Mouse (Mus musculus): Measurements from ENCODE around the gene Tmprss3. TPM values are rescaled to one million over a fixed set of nuclear protein-coding genes. Genes with fewer than 3 reads are reported as not detected.

Gene Tmprss3
- polyA plus RNA-seq, 1 experiment from 2014 or later = not detected

- H3K9me3 ChIP-seq (ENCODE audit: control insufficient read depth, low read length) = no peaks in the 10 kb centered on the region
- H3K27ac ChIP-seq (ENCODE audit: low read depth, low read length) = no peak overlapping the region
- no peaks in the 10 kb centered on the region for H3K36me3 ChIP-seq (ENCODE audit: control insufficient read depth, insufficient read depth, low read length)
- H3K4me1 ChIP-seq (ENCODE audit: control insufficient read depth, insufficient read depth, low read length) = no peaks in the 10 kb centered on the region
- H3K9ac ChIP-seq (replicated peaks; ENCODE audit: low read depth, low read length) = no peak overlapping the region
- H3K27me3 ChIP-seq (ENCODE audit: control insufficient read depth, insufficient read depth, low read length) = no peaks in the 10 kb centered on the region
- 87% methylated on average over 8 of the region's 8 CpGs for WGBS
- no peak for ATAC-seq (ENCODE audit: low read depth)
- no peak overlapping the region for H3K4me2 ChIP-seq (ENCODE audit: low read depth, low read length)
- H3K4me3 ChIP-seq (ENCODE audit: low read depth, low read length) = no peak overlapping the region
These were observed 45.0 kb downstream of the Tmprss3 start for GRCm38 (mm10) chr17:31153785-31154184.

- Histone ChIP-seq H3K4me3 (ENCODE audit: low read depth, low read length) (no peak overlapping the region), H3K27me3 (ENCODE audit: control insufficient read depth, insufficient read depth, low read length) (no peaks in the 10 kb centered on the region), H3K36me3 (ENCODE audit: control insufficient read depth, insufficient read depth, low read length) (no peaks in the 10 kb centered on the region), H3K4me1 (ENCODE audit: control insufficient read depth, insufficient read depth, low read length) (no peaks in the 10 kb centered on the region), H3K4me2 (ENCODE audit: low read depth, low read length) (no peak overlapping the region), H3K9ac (replicated peaks; ENCODE audit: low read depth, low read length) (no peak overlapping the region), H3K9me3 (ENCODE audit: control insufficient read depth, low read length) (no peaks in the 10 kb centered on the region), H3K27ac (ENCODE audit: low read depth, low read length) (no peak overlapping the region)
- 89% methylated on average over 9 of the region's 9 CpGs for WGBS
- no peak for ATAC-seq (ENCODE audit: low read depth)
These were observed 45.7 kb downstream of the Tmprss3 start for GRCm38 (mm10) chr17:31152966-31153499.

- Histone ChIP-seq H3K4me2 (ENCODE audit: low read depth, low read length) (no peak overlapping the region), H3K27me3 (ENCODE audit: control insufficient read depth, insufficient read depth, low read length) (no peaks in the 10 kb centered on the region), H3K9ac (replicated peaks; ENCODE audit: low read depth, low read length) (no peak overlapping the region), H3K27ac (ENCODE audit: low read depth, low read length) (no peak overlapping the region), H3K36me3 (ENCODE audit: control insufficient read depth, insufficient read depth, low read length) (no peaks in the 10 kb centered on the region), H3K4me3 (ENCODE audit: low read depth, low read length) (no peak overlapping the region), H3K9me3 (ENCODE audit: control insufficient read depth, low read length) (no peaks in the 10 kb centered on the region), H3K4me1 (ENCODE audit: control insufficient read depth, insufficient read depth, low read length) (no peaks in the 10 kb centered on the region)
- no peak for ATAC-seq (ENCODE audit: low read depth)
- 36% methylated on average over 5 of the region's 5 CpGs for WGBS
These were observed 46.3 kb downstream of the Tmprss3 start for GRCm38 (mm10) chr17:31152512-31152911.

- no peaks in the 10 kb centered on the region for H3K4me1 ChIP-seq (ENCODE audit: control insufficient read depth, insufficient read depth, low read length)
- H3K9me3 ChIP-seq (ENCODE audit: control insufficient read depth, low read length) = no peaks in the 10 kb centered on the region
- H3K4me3 ChIP-seq (ENCODE audit: low read depth, low read length) = no peak overlapping the region
- no peaks in the 10 kb centered on the region for H3K27me3 ChIP-seq (ENCODE audit: control insufficient read depth, insufficient read depth, low read length)
- H3K36me3 ChIP-seq (ENCODE audit: control insufficient read depth, insufficient read depth, low read length) = no peaks in the 10 kb centered on the region
- H3K4me2 ChIP-seq (ENCODE audit: low read depth, low read length) = no peak overlapping the region
- H3K9ac ChIP-seq (replicated peaks; ENCODE audit: low read depth, low read length) = no peak overlapping the region
- 88% methylated on average over 9 of the region's 9 CpGs for WGBS
- ATAC-seq (ENCODE audit: low read depth) = no peak
- no peak overlapping the region for H3K27ac ChIP-seq (ENCODE audit: low read depth, low read length)
These were observed 52.8 kb downstream of the Tmprss3 start for GRCm38 (mm10) chr17:31145998-31146397.

GRCm38 (mm10) chr17:31144040-31145037 lies 54.4 kb downstream of the Tmprss3 start, which contains the start of gene Tff2:
TSS of gene Tff2 (minus strand) at chr17:31144282.
- ATAC-seq (ENCODE audit: low read depth) = no peak
- WGBS = 63% methylated on average over 15 of the region's 15 CpGs

GRCm38 (mm10) chr17:31142116-31142515 lies 56.7 kb downstream of the Tmprss3 start:
- no peak overlapping the region for H3K4me3 ChIP-seq (ENCODE audit: low read depth, low read length)
- no peaks in the 10 kb centered on the region for H3K4me1 ChIP-seq (ENCODE audit: control insufficient read depth, insufficient read depth, low read length)
- no peak overlapping the region for H3K4me2 ChIP-seq (ENCODE audit: low read depth, low read length)
- 93% methylated on average over 7 of the region's 7 CpGs for WGBS
- no peak overlapping the region for H3K9ac ChIP-seq (replicated peaks; ENCODE audit: low read depth, low read length)
- H3K9me3 ChIP-seq (ENCODE audit: control insufficient read depth, low read length) = no peaks in the 10 kb centered on the region
- ATAC-seq (ENCODE audit: low read depth) = no peak
- no peak overlapping the region for H3K27ac ChIP-seq (ENCODE audit: low read depth, low read length)
- H3K27me3 ChIP-seq (ENCODE audit: control insufficient read depth, insufficient read depth, low read length) = no peaks in the 10 kb centered on the region
- no peaks in the 10 kb centered on the region for H3K36me3 ChIP-seq (ENCODE audit: control insufficient read depth, insufficient read depth, low read length)

More at GRCm38 (mm10) chr17:31144040-31145037, 54.4 kb downstream of the Tmprss3 start, which contains the start of gene Tff2:
- Histone ChIP-seq H3K27ac (ENCODE audit: low read depth, low read length) (no peak within 1 kb of the TSS), H3K9me3 (ENCODE audit: control insufficient read depth, low read length) (no peaks in the 10 kb centered on the region), H3K27me3 (ENCODE audit: control insufficient read depth, insufficient read depth, low read length) (no peaks in the 10 kb centered on the region), H3K36me3 (ENCODE audit: control insufficient read depth, insufficient read depth, low read length) (no peaks in the 10 kb centered on the region), H3K4me2 (ENCODE audit: low read depth, low read length) (no peak within 1 kb of the TSS), H3K4me1 (ENCODE audit: control insufficient read depth, insufficient read depth, low read length) (no peaks in the 10 kb centered on the region), H3K9ac (replicated peaks; ENCODE audit: low read depth, low read length) (no peak within 1 kb of the TSS), H3K4me3 (ENCODE audit: low read depth, low read length) (no peak within 1 kb of the TSS)

GRCm38 (mm10) chr17:31138398-31138797 lies 60.4 kb downstream of the Tmprss3 start:
- Histone ChIP-seq H3K27me3 (ENCODE audit: control insufficient read depth, insufficient read depth, low read length) (no peaks in the 10 kb centered on the region), H3K4me2 (ENCODE audit: low read depth, low read length) (no peak overlapping the region), H3K36me3 (ENCODE audit: control insufficient read depth, insufficient read depth, low read length) (no peaks in the 10 kb centered on the region), H3K9me3 (ENCODE audit: control insufficient read depth, low read length) (no peaks in the 10 kb centered on the region), H3K4me3 (ENCODE audit: low read depth, low read length) (no peak overlapping the region), H3K9ac (replicated peaks; ENCODE audit: low read depth, low read length) (no peak overlapping the region), H3K4me1 (ENCODE audit: control insufficient read depth, insufficient read depth, low read length) (no peaks in the 10 kb centered on the region), H3K27ac (ENCODE audit: low read depth, low read length) (no peak overlapping the region)
- no peak for ATAC-seq (ENCODE audit: low read depth)
- 17% methylated on average over 5 of the region's 5 CpGs for WGBS

GRCm38 (mm10) chr17:31136821-31137220 lies 62.0 kb downstream of the Tmprss3 start:
- WGBS = 92% methylated on average over 1 of the region's 1 CpGs
- no peaks in the 10 kb centered on the region for H3K36me3 ChIP-seq (ENCODE audit: control insufficient read depth, insufficient read depth, low read length)
- ATAC-seq (ENCODE audit: low read depth) = no peak
- H3K4me2 ChIP-seq (ENCODE audit: low read depth, low read length) = no peak overlapping the region
- no peak overlapping the region for H3K27ac ChIP-seq (ENCODE audit: low read depth, low read length)
- H3K9me3 ChIP-seq (ENCODE audit: control insufficient read depth, low read length) = no peaks in the 10 kb centered on the region
- H3K9ac ChIP-seq (replicated peaks; ENCODE audit: low read depth, low read length) = no peak overlapping the region
- H3K4me1 ChIP-seq (ENCODE audit: control insufficient read depth, insufficient read depth, low read length) = no peaks in the 10 kb centered on the region
- H3K27me3 ChIP-seq (ENCODE audit: control insufficient read depth, insufficient read depth, low read length) = no peaks in the 10 kb centered on the region
- no peak overlapping the region for H3K4me3 ChIP-seq (ENCODE audit: low read depth, low read length)

GRCm38 (mm10) chr17:31136291-31136690 lies 62.5 kb downstream of the Tmprss3 start:
- Histone ChIP-seq H3K9me3 (ENCODE audit: control insufficient read depth, low read length) (no peaks in the 10 kb centered on the region), H3K4me2 (ENCODE audit: low read depth, low read length) (no peak overlapping the region), H3K27me3 (ENCODE audit: control insufficient read depth, insufficient read depth, low read length) (no peaks in the 10 kb centered on the region), H3K4me1 (ENCODE audit: control insufficient read depth, insufficient read depth, low read length) (no peaks in the 10 kb centered on the region), H3K4me3 (ENCODE audit: low read depth, low read length) (no peak overlapping the region), H3K9ac (replicated peaks; ENCODE audit: low read depth, low read length) (no peak overlapping the region), H3K27ac (ENCODE audit: low read depth, low read length) (no peak overlapping the region), H3K36me3 (ENCODE audit: control insufficient read depth, insufficient read depth, low read length) (no peaks in the 10 kb centered on the region)
- WGBS = 55% methylated on average over 3 of the region's 3 CpGs
- no peak for ATAC-seq (ENCODE audit: low read depth)

Data from neural tube, embryonic 14.5 days (tissue).